Mouse (Mus musculus): ENCODE data around the gene Map1s. TPM values are rescaled to one million over a fixed set of nuclear protein-coding genes. Genes with fewer than 3 reads are reported as not detected.
A peak's percentile ranks its signal among the peaks of the same experiment; 100 is the strongest.

Gene Map1s
- total RNA-seq (2012; rRNA removed) (51.4 and 53.6 TPM in 2 replicates), total RNA-seq (2014; rRNA removed) (9.2 and 9.5 TPM in 2 replicates), polyA plus RNA-seq (2012; ENCODE audit: insufficient read length, low read depth) (30.9 and 31.1 TPM in 2 replicates)

- dilution Hi-C loops (cut with MboI; ENCODE audit: extremely low pct_ligation_motif_present, extremely low pct_unique_long_range_greater_than_20kb, low sequenced_read_pairs): no loop called here
- no peak for TF ChIP-seq CHD2 (IDR thresholded peaks at IDR 0.05; ENCODE audit: low read length)
- no peak for TF ChIP-seq SMC3 (IDR thresholded peaks at IDR 0.05; ENCODE audit: low read depth, low read length)
- no peak for TF ChIP-seq USF2 (conservative IDR thresholded peaks at IDR 0.05; ENCODE audit: low read depth, low read length)
- TF ChIP-seq POLR2AphosphoS2 (IDR thresholded peaks at IDR 0.05; ENCODE audit: low read depth, low read length): peak; percentile 73
- TF ChIP-seq MAX (IDR thresholded peaks at IDR 0.05; ENCODE audit: low read length): peak; percentile 84
- TF ChIP-seq GABPA (IDR thresholded peaks at IDR 0.05; ENCODE audit: insufficient replicate concordance, low read depth, low read length): no peak
- TF ChIP-seq NELFE (IDR thresholded peaks at IDR 0.05; ENCODE audit: low read depth, low read length): peak; percentile 76
- 0 out of 2 replicates have a peak, but pooled peaks have one; percentile 66 for TF ChIP-seq TBP (conservative IDR thresholded peaks at IDR 0.05; ENCODE audit: low read depth, low read length)
- TF ChIP-seq MAZ (IDR thresholded peaks at IDR 0.05; ENCODE audit: low read depth, low read length): peak; percentile 96
- no peak for TF ChIP-seq EP300 (IDR thresholded peaks at IDR 0.05; ENCODE audit: low read length)
- peak; percentile 81 for TF ChIP-seq POLR2A (IDR thresholded peaks at IDR 0.05; ENCODE audit: low read depth, low read length)
- no peak for TF ChIP-seq KAT2A (IDR thresholded peaks at IDR 0.05; ENCODE audit: insufficient replicate concordance, low read length)
- no peak for TF ChIP-seq PAX5 (IDR thresholded peaks at IDR 0.05; ENCODE audit: low read length)
- no peak for TF ChIP-seq CTCF (conservative IDR thresholded peaks at IDR 0.05 in 1 of 2, IDR thresholded peaks at IDR 0.05 in 1 of 2; ENCODE audit: low read depth in 2 of 2, low read length in 2 of 2)
- TF ChIP-seq ZC3H11A (IDR thresholded peaks at IDR 0.05; ENCODE audit: low read depth, low read length): no peak
- TF ChIP-seq HCFC1 (IDR thresholded peaks at IDR 0.05; ENCODE audit: low read depth, low read length): peak; percentile 77
- TF ChIP-seq USF1 (IDR thresholded peaks at IDR 0.05; ENCODE audit: low read depth, low read length): no peak
- peak; percentile 48; the same call in 1 of the 2 replicates for TF ChIP-seq ZMIZ1 (IDR thresholded peaks at IDR 0.05; ENCODE audit: low read depth, low read length)
- TF ChIP-seq SIN3A (IDR thresholded peaks at IDR 0.05; ENCODE audit: low read length): peak; percentile 67
- TF ChIP-seq ETS1 (conservative IDR thresholded peaks at IDR 0.05; ENCODE audit: low read depth, low read length): no peak
- peak; percentile 33; the same call in 1 of the 2 replicates for TF ChIP-seq MEF2A (IDR thresholded peaks at IDR 0.05; ENCODE audit: borderline replicate concordance, low read depth, low read length)
- TF ChIP-seq RAD21 (IDR thresholded peaks at IDR 0.05; ENCODE audit: low read depth, low read length): no peak
- no peak for TF ChIP-seq UBTF (IDR thresholded peaks at IDR 0.05; ENCODE audit: low read depth, low read length)
- peak; percentile 84 for TF ChIP-seq ELF1 (IDR thresholded peaks at IDR 0.05; ENCODE audit: low read depth, low read length)
- peak; percentile 31; the same call in 1 of the 2 replicates for TF ChIP-seq CHD1 (IDR thresholded peaks at IDR 0.05; ENCODE audit: low read depth, low read length)
- no peak for TF ChIP-seq ZKSCAN1 (IDR thresholded peaks at IDR 0.05; ENCODE audit: borderline replicate concordance, low read depth, low read length)
- TF ChIP-seq JUN (IDR thresholded peaks at IDR 0.05; ENCODE audit: insufficient read depth, low read depth, low read length): no peak
- TF ChIP-seq ZNF384 (IDR thresholded peaks at IDR 0.05; ENCODE audit: low read depth, low read length): no peak
- TF ChIP-seq NRF1 (IDR thresholded peaks at IDR 0.05; ENCODE audit: low read depth, low read length): peak; percentile 67
- TF ChIP-seq MAFK (IDR thresholded peaks at IDR 0.05; ENCODE audit: insufficient replicate concordance, low read length): no peak
- peak; percentile 89 for TF ChIP-seq MXI1 (IDR thresholded peaks at IDR 0.05; ENCODE audit: low read depth, low read length)
- peak; percentile 80 for TF ChIP-seq TCF12 (IDR thresholded peaks at IDR 0.05; ENCODE audit: low read depth, low read length)
- TF ChIP-seq MYC (IDR thresholded peaks at IDR 0.05; ENCODE audit: low read depth, low read length): peak; percentile 93
- no peak; the same call in 1 of the 2 replicates for TF ChIP-seq IRF4 (IDR thresholded peaks at IDR 0.05; ENCODE audit: low read depth, low read length)
- TF ChIP-seq JUND (conservative IDR thresholded peaks at IDR 0.05; ENCODE audit: low read depth, low read length): no peak
- TF ChIP-seq E2F4 (IDR thresholded peaks at IDR 0.05; ENCODE audit: insufficient replicate concordance, low read depth, low read length): no peak
- peak; percentile 91 for TF ChIP-seq BHLHE40 (IDR thresholded peaks at IDR 0.05; ENCODE audit: low read depth, low read length)
- TF ChIP-seq RCOR1 (conservative IDR thresholded peaks at IDR 0.05; ENCODE audit: low read depth, low read length): no peak
These were observed at the start of gene Map1s for GRCm38 (mm10) chr8:70905831-70906736. TSS of gene Map1s (plus strand) at chr8:70905932.

More at GRCm38 (mm10) chr8:70905831-70906736, at the start of gene Map1s:
- Histone ChIP-seq H3K4me2 (ENCODE audit: insufficient read depth, low read depth, poor library complexity, severe bottlenecking) (peak within 1 kb of the TSS; percentile 72), H3K9me3 (replicated peaks; ENCODE audit: low read length) (no peaks in the 10 kb centered on the region), H3K4me1 (ENCODE audit: control insufficient read depth in 1 of 2, insufficient read depth in 2 of 2) (peaks cover 7 to 48% of the 10 kb centered on the region in 2 experiments; a peak in 3 of 4 replicates), H3K27me3 (replicated peaks) (no peaks in the 10 kb centered on the region), H3K4me3 (replicated peaks in 1 of 3; ENCODE audit: low read depth in 2 of 3, low read length in 2 of 3, poor library complexity in 1 of 3) (peak within 1 kb of the TSS; percentile 88 to 97 (median 89)), H3K36me3 (replicated peaks in 1 of 2; ENCODE audit: control insufficient read depth in 1 of 2, insufficient read depth in 1 of 2, low read length in 1 of 2) (peaks cover 5 to 17% of the 10 kb centered on the region in 2 experiments), H3K27ac (ENCODE audit: insufficient read depth, low read depth) (peak within 1 kb of the TSS; percentile 68), H3K79me2 (replicated peaks; ENCODE audit: control insufficient read depth, extremely low read depth, insufficient read depth, poor library complexity, severe bottlenecking) (peaks cover 18% of the 10 kb centered on the region), H3K9ac (ENCODE audit: insufficient read depth, low read depth) (peak within 1 kb of the TSS; percentile 81)
- DNase-seq (ENCODE audit: extremely low read depth): peak; percentile 89
- in situ Hi-C loops (cut with MboI; ENCODE audit: low pct_ligation_motif_present, low pct_unique_long_range_greater_than_20kb, low sequenced_read_pairs): no loop called here
